Mouse (Mus musculus): ENCODE measurements around the gene Adam12. TPM values are rescaled to one million over a fixed set of nuclear protein-coding genes. Genes with fewer than 3 reads are reported as not detected.
A peak's percentile ranks its signal among the peaks of the same experiment; 100 is the strongest.

Gene Adam12
- polyA plus RNA-seq, 1 experiment, result 1.5 TPM

- Histone ChIP-seq H3K4me1 (ENCODE audit: control insufficient read depth, insufficient read depth, low read length) (peaks cover 2% of the 10 kb centered on the region), H3K27me3 (ENCODE audit: control insufficient read depth, insufficient read depth, low read length, poor library complexity, severe bottlenecking) (no peaks in the 10 kb centered on the region), H3K27ac (ENCODE audit: insufficient read depth, low read length) (no peak overlapping the region)
Measured at GRCm38 (mm10) chr7:134026200-134027019, 205.5 kb downstream of the Adam12 start.

GRCm38 (mm10) chr7:134022157-134022885 lies 209.6 kb downstream of the Adam12 start:
- peak; percentile 50; the same call in 1 of the 2 replicates for TF ChIP-seq EP300 (IDR thresholded peaks at IDR 0.05; ENCODE audit: insufficient read depth, low read depth, low read length)
- TF ChIP-seq POLR2A (IDR thresholded peaks at IDR 0.05; ENCODE audit: insufficient read depth, low read length), result no peak
- Histone ChIP-seq H3K4me1 (ENCODE audit: control insufficient read depth, insufficient read depth, low read length) (peaks cover 5% of the 10 kb centered on the region), H3K27ac (ENCODE audit: insufficient read depth, low read length) (no peak overlapping the region), H3K36me3 (ENCODE audit: control insufficient read depth, insufficient read depth, low read length, poor library complexity, severe bottlenecking) (no peaks in the 10 kb centered on the region), H3K9ac (ENCODE audit: low read depth, poor library complexity, severe bottlenecking) (no peak overlapping the region), H3K4me3 (ENCODE audit: low read depth, low read length) (no peak overlapping the region), H3K9me3 (replicated peaks; ENCODE audit: control insufficient read depth, insufficient read depth, low read length, poor library complexity, severe bottlenecking) (no peaks in the 10 kb centered on the region), H3K27me3 (ENCODE audit: control insufficient read depth, insufficient read depth, low read length, poor library complexity, severe bottlenecking) (no peaks in the 10 kb centered on the region)

More at GRCm38 (mm10) chr7:134026200-134027019, 205.5 kb downstream of the Adam12 start:
- Histone ChIP-seq H3K9ac (ENCODE audit: low read depth, poor library complexity, severe bottlenecking) (no peak overlapping the region), H3K36me3 (ENCODE audit: control insufficient read depth, insufficient read depth, low read length, poor library complexity, severe bottlenecking) (no peaks in the 10 kb centered on the region), H3K9me3 (replicated peaks; ENCODE audit: control insufficient read depth, insufficient read depth, low read length, poor library complexity, severe bottlenecking) (no peaks in the 10 kb centered on the region), H3K4me3 (ENCODE audit: low read depth, low read length) (no peak overlapping the region)
- TF ChIP-seq EP300 (IDR thresholded peaks at IDR 0.05; ENCODE audit: insufficient read depth, low read depth, low read length), result no peak
- no peak for TF ChIP-seq CTCF (IDR thresholded peaks at IDR 0.05; ENCODE audit: low read depth, low read length)
- no peak for TF ChIP-seq POLR2A (IDR thresholded peaks at IDR 0.05; ENCODE audit: insufficient read depth, low read length)

GRCm38 (mm10) chr7:134015226-134015625 lies 216.7 kb downstream of the Adam12 start:
- TF ChIP-seq POLR2A (IDR thresholded peaks at IDR 0.05; ENCODE audit: insufficient read depth, low read length) (no peak), CTCF (IDR thresholded peaks at IDR 0.05; ENCODE audit: low read depth, low read length) (no peak), EP300 (IDR thresholded peaks at IDR 0.05; ENCODE audit: insufficient read depth, low read depth, low read length) (no peak)
- Histone ChIP-seq H3K36me3 (ENCODE audit: control insufficient read depth, insufficient read depth, low read length, poor library complexity, severe bottlenecking) (no peaks in the 10 kb centered on the region), H3K4me1 (ENCODE audit: control insufficient read depth, insufficient read depth, low read length) (no peaks in the 10 kb centered on the region), H3K9ac (ENCODE audit: low read depth, poor library complexity, severe bottlenecking) (no peak overlapping the region), H3K27me3 (ENCODE audit: control insufficient read depth, insufficient read depth, low read length, poor library complexity, severe bottlenecking) (no peaks in the 10 kb centered on the region), H3K9me3 (replicated peaks; ENCODE audit: control insufficient read depth, insufficient read depth, low read length, poor library complexity, severe bottlenecking) (no peaks in the 10 kb centered on the region), H3K4me3 (ENCODE audit: low read depth, low read length) (no peak overlapping the region), H3K27ac (ENCODE audit: insufficient read depth, low read length) (no peak overlapping the region)

GRCm38 (mm10) chr7:134014733-134015132 lies 217.2 kb downstream of the Adam12 start:
- TF ChIP-seq POLR2A (IDR thresholded peaks at IDR 0.05; ENCODE audit: insufficient read depth, low read length), result no peak
- no peak for TF ChIP-seq EP300 (IDR thresholded peaks at IDR 0.05; ENCODE audit: insufficient read depth, low read depth, low read length)
- TF ChIP-seq CTCF (IDR thresholded peaks at IDR 0.05; ENCODE audit: low read depth, low read length), result no peak
- Histone ChIP-seq H3K27ac (ENCODE audit: insufficient read depth, low read length) (no peak overlapping the region), H3K9ac (ENCODE audit: low read depth, poor library complexity, severe bottlenecking) (no peak overlapping the region), H3K4me1 (ENCODE audit: control insufficient read depth, insufficient read depth, low read length) (no peaks in the 10 kb centered on the region), H3K27me3 (ENCODE audit: control insufficient read depth, insufficient read depth, low read length, poor library complexity, severe bottlenecking) (no peaks in the 10 kb centered on the region), H3K4me3 (ENCODE audit: low read depth, low read length) (no peak overlapping the region), H3K36me3 (ENCODE audit: control insufficient read depth, insufficient read depth, low read length, poor library complexity, severe bottlenecking) (no peaks in the 10 kb centered on the region), H3K9me3 (replicated peaks; ENCODE audit: control insufficient read depth, insufficient read depth, low read length, poor library complexity, severe bottlenecking) (no peaks in the 10 kb centered on the region)

GRCm38 (mm10) chr7:134009157-134009556 lies 222.8 kb downstream of the Adam12 start:
- H3K27ac ChIP-seq (ENCODE audit: insufficient read depth, low read length), result no peak overlapping the region
- no peak overlapping the region for H3K4me3 ChIP-seq (ENCODE audit: low read depth, low read length)
- H3K9ac ChIP-seq (ENCODE audit: low read depth, poor library complexity, severe bottlenecking), result no peak overlapping the region
- no peaks in the 10 kb centered on the region for H3K4me1 ChIP-seq (ENCODE audit: control insufficient read depth, insufficient read depth, low read length)
- H3K27me3 ChIP-seq (ENCODE audit: control insufficient read depth, insufficient read depth, low read length, poor library complexity, severe bottlenecking), result no peaks in the 10 kb centered on the region
- no peaks in the 10 kb centered on the region for H3K36me3 ChIP-seq (ENCODE audit: control insufficient read depth, insufficient read depth, low read length, poor library complexity, severe bottlenecking)
- no peak for TF ChIP-seq CTCF (IDR thresholded peaks at IDR 0.05; ENCODE audit: low read depth, low read length)
- 0 out of 2 replicates have a peak, but pooled peaks cover 5% of the 10 kb centered on the region for H3K9me3 ChIP-seq (replicated peaks; ENCODE audit: control insufficient read depth, insufficient read depth, low read length, poor library complexity, severe bottlenecking)

GRCm38 (mm10) chr7:134007942-134008361 lies 224.0 kb downstream of the Adam12 start:
- no peak for TF ChIP-seq POLR2A (IDR thresholded peaks at IDR 0.05; ENCODE audit: insufficient read depth, low read length)
- no peak for TF ChIP-seq EP300 (IDR thresholded peaks at IDR 0.05; ENCODE audit: insufficient read depth, low read depth, low read length)
- TF ChIP-seq CTCF (IDR thresholded peaks at IDR 0.05; ENCODE audit: low read depth, low read length), result no peak
- no peak overlapping the region for H3K27ac ChIP-seq (ENCODE audit: insufficient read depth, low read length)

More at GRCm38 (mm10) chr7:134007942-134008361, 224.0 kb downstream of the Adam12 start:
- no peak overlapping the region for H3K9ac ChIP-seq (ENCODE audit: low read depth, poor library complexity, severe bottlenecking)
- no peaks in the 10 kb centered on the region for H3K36me3 ChIP-seq (ENCODE audit: control insufficient read depth, insufficient read depth, low read length, poor library complexity, severe bottlenecking)
- no peaks in the 10 kb centered on the region for H3K4me1 ChIP-seq (ENCODE audit: control insufficient read depth, insufficient read depth, low read length)
- no peak overlapping the region for H3K4me3 ChIP-seq (ENCODE audit: low read depth, low read length)
- no peaks in the 10 kb centered on the region for H3K27me3 ChIP-seq (ENCODE audit: control insufficient read depth, insufficient read depth, low read length, poor library complexity, severe bottlenecking)
- H3K9me3 ChIP-seq (replicated peaks; ENCODE audit: control insufficient read depth, insufficient read depth, low read length, poor library complexity, severe bottlenecking), result 0 out of 2 replicates have a peak, but pooled peaks cover 5% of the 10 kb centered on the region

Measured in ES-Bruce4 (cell line).